ENCODE assay signal across 43 mouse cellular contexts in the genomic region with DNA sequence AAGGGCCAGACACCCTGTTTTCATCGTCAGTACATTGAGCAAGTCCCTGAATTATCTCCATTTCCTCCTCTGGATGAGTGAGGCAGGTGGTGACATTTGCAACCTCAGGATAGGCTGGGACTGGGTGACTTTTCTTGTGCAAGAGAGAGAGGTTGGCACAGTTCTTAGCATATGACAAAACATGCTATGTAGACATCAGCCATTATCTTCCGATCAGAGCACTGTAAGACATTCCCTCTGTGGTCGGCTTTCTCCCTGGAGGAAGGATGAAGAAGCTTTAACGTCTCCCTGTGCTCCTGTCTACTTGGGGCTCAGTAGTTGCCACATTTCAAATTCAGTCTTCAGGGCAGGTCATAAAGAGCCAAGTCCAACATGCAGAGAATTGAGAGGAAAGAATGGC. TPM values are rescaled to one million over a fixed set of nuclear protein-coding genes. Genes with fewer than 3 reads are reported as not detected.
"Had no signal": no experiment of that assay in that cellular context is flagged by ENCODE, and none has a peak within 500 bp of the region (broad histone marks: within the 10 kb centered on the region; RNA-seq: fewer than 3 reads in every experiment).

No protein-coding gene starts in this region.

- H3K4me3 ChIP-seq: heart, embryonic 10.5 days; heart, embryonic 12.5 days; heart, embryonic 13.5 days; heart, embryonic 15.5 days; hindbrain, embryonic 10.5 days; hindbrain, embryonic 12.5 days; hindbrain, embryonic 13.5 days; hindbrain, embryonic 15.5 days; intestine, embryonic 15.5 days; kidney, embryonic 15.5 days; layer of hippocampus, adult 2 months had no signal

- ATAC-seq: hindbrain, embryonic 16.5 days; hindbrain, postnatal 0 days; inflammation-experienced regulatory T-cells, adult 6 months; intestine, embryonic 15.5 days; intestine, embryonic 16.5 days; intestine, postnatal 0 days had no signal

- H3K27me3 ChIP-seq: heart, embryonic 12.5 days; heart, embryonic 13.5 days; heart, embryonic 15.5 days; hindbrain, embryonic 12.5 days; hindbrain, embryonic 13.5 days; hindbrain, embryonic 15.5 days; intestine, embryonic 15.5 days; kidney, embryonic 15.5 days had no signal

- DNase-seq: heart, postnatal 10 days; heart, postnatal 14 days; heart, postnatal 36 days; heart, postnatal 4 days; kidney, adult 11 months; kidney, adult 18-20 months; kidney, adult 2 months; kidney, adult 8-10 months; kidney, adult 9 months; kidney, postnatal 10 days; kidney, postnatal 14 days; kidney, postnatal 25 days; kidney, postnatal 36 days; kidney, postnatal 4 days; layer of hippocampus, adult 9-11 months; layer of hippocampus, postnatal 36 days had no signal

- H3K4me2 ChIP-seq: heart, embryonic 11.5 days; heart, embryonic 12.5 days; heart, embryonic 13.5 days; heart, embryonic 15.5 days; hindbrain, embryonic 12.5 days; hindbrain, embryonic 13.5 days; hindbrain, embryonic 14.5 days; hindbrain, embryonic 15.5 days; intestine, embryonic 15.5 days; kidney, embryonic 15.5 days had no signal

- H3K9me3 ChIP-seq: heart, embryonic 10.5 days; heart, embryonic 12.5 days; heart, embryonic 13.5 days; heart, embryonic 15.5 days; hindbrain, embryonic 10.5 days; hindbrain, embryonic 12.5 days; hindbrain, embryonic 13.5 days; hindbrain, embryonic 15.5 days; intestine, embryonic 15.5 days; kidney, embryonic 15.5 days had no signal

- H3K27ac ChIP-seq: heart, embryonic 10.5 days; heart, embryonic 13.5 days; heart, embryonic 15.5 days; hindbrain, embryonic 10.5 days; hindbrain, embryonic 12.5 days; hindbrain, embryonic 13.5 days; hindbrain, embryonic 14.5 days; hindbrain, embryonic 15.5 days; hindbrain, postnatal 0 days; intestine, embryonic 15.5 days; kidney, embryonic 15.5 days; kidney, postnatal 0 days; layer of hippocampus, adult 2 months had no signal

- H3K4me1 ChIP-seq: heart, embryonic 10.5 days; heart, embryonic 12.5 days; heart, embryonic 13.5 days; heart, embryonic 15.5 days; hindbrain, embryonic 10.5 days; hindbrain, embryonic 12.5 days; hindbrain, embryonic 13.5 days; hindbrain, embryonic 15.5 days; intestine, embryonic 15.5 days; kidney, embryonic 15.5 days had no signal

- H3K36me3 ChIP-seq: heart, embryonic 10.5 days; heart, embryonic 12.5 days; heart, embryonic 13.5 days; heart, embryonic 15.5 days; hindbrain, embryonic 10.5 days; hindbrain, embryonic 12.5 days; hindbrain, embryonic 13.5 days; hindbrain, embryonic 15.5 days; intestine, embryonic 15.5 days; kidney, embryonic 15.5 days had no signal

- H3K9ac ChIP-seq: heart, embryonic 12.5 days; heart, embryonic 13.5 days; heart, embryonic 15.5 days; hindbrain, embryonic 12.5 days; hindbrain, embryonic 13.5 days; hindbrain, embryonic 14.5 days; hindbrain, embryonic 15.5 days; intestine, embryonic 15.5 days; kidney, embryonic 15.5 days had no signal

RNA-seq across cellular contexts. Expression of gene Cuzd1, which starts 57.8 kb away (rescaled TPM):
- total RNA-seq: heart, postnatal 10 days; hematopoietic stem cell, adult 5-6 weeks; layer of hippocampus, adult 18-20 months; layer of hippocampus, postnatal 10 days; layer of hippocampus, postnatal 25 days; layer of hippocampus, postnatal 36 days had no signal
- polyA plus RNA-seq: hindbrain, embryonic 10.5 days; hindbrain, embryonic 11.5 days; hindbrain, embryonic 12.5 days; hindbrain, embryonic 13.5 days; hindbrain, embryonic 14.5 days; hindbrain, embryonic 15.5 days; hindbrain, embryonic 16.5 days; hindbrain, postnatal 0 days; inflammation-experienced regulatory T-cells, adult 6 months; intestine, embryonic 14.5 days; kidney, embryonic 14.5 days; kidney, embryonic 15.5 days; kidney, embryonic 16.5 days; kidney, postnatal 0 days had no signal
